Mouse (Mus musculus) urinary bladder, postnatal 36 days (tissue): ENCODE results near the gene Tex22.

ENCODE experiments used
- DNase-seq, 2 experiments: peaks; one replicate each; pipeline ENCODE4 v3.0.0; 2022; ENCODE audit warnings: low spot score in 2 of 2, mixed read lengths in 1 of 2

Tex22 gene

DNA sequence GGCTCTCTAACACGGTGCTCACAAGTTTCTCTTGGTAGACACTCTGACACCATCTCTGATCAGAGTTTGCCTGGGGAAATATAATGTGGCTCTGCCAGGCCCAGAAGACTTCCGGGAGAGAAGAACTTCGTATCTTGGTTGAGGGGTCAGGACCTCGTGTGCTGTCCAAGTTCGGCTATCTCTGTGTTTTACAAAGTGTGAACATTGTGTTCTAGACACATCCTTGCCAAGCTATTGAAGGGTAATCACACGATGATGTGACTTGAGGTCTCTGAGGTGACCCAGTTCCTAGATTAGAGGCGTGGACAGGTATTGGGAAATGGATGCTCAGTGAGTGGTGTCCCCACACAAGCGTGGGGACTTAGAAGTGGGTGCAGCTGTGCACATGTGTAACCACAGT is 18.2 kb upstream of the Tex22 start:
- no peak for DNase-seq

DNA sequence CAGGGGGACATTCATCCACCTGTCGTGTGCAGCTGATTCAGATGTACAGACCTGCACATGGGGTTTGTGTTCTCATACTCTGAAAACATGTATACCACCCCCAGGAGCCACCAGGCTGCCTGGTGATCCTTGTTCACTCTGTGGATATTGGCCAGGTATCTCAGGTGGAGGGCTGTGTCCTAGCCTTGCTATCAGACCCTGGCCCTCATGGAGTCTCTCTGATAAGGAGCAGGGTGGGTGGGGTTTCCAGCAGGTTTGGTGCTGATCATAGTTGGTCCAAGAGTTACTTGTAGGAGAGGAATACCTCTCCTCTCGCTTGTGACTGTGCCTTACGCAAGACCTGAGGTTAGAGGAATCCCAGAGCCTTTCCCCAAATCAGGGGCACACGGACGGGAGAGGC is 14.1 kb upstream of the Tex22 start:
- DNase-seq: no peak

DNA sequence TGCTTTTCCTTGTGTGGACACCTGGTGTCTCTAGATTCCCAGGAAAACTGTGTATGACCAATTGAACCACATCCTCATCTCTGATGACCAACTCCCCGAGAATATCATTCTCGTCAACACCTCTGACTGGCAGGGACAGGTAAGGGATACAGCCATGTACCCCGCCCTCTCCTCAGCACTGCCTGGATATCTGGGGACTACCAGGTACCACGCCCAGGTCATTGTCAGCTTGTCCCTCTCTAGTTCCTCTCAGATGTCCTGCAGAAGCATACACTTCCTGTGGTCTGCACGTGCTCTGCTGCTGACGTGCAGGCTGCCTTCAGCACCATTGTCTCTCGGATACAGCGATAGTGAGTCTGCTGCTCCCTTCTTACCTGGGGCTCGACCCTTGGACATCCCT is 12.7 kb upstream of the Tex22 start:
- no peak for DNase-seq

DNA sequence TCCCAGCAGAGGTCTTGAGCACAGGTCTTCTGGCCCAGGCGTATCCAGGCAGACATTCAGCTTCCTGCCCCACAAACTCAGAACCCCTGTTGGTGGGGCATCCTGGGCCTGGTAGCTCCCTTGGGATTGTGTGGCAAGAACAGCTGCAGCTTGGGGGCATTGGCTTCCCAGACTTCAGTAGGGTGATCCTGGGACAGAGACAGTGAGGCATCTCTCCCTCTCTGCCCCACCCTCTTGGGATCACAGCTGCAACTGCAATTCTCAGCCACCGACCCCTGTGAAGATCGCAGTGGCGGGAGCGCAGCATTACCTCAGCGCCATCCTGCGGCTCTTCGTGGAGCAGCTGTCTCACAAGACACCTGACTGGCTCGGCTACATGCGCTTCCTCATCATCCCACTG is 12.1 kb upstream of the Tex22 start:
- no peak for DNase-seq

DNA sequence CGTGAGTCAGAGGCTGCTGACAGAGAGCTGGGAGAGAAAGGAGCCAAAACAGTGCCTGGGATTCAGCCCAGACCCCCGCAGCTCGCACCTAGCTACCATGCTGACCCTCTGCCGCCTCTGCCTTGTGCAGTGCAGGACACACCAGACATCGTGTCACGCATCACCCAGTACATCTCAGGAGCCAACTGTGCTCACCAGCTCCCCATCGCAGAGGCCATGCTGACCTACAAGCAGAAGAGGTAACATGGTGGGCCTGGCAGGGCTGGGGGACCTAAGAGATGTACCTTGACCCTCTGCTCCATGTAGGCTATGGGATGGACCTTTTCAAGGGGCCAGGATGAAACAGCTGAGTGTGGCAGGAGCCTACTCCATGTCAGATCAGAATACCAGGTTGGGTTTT is 10.6 kb upstream of the Tex22 start:
- DNase-seq: no peak

DNA sequence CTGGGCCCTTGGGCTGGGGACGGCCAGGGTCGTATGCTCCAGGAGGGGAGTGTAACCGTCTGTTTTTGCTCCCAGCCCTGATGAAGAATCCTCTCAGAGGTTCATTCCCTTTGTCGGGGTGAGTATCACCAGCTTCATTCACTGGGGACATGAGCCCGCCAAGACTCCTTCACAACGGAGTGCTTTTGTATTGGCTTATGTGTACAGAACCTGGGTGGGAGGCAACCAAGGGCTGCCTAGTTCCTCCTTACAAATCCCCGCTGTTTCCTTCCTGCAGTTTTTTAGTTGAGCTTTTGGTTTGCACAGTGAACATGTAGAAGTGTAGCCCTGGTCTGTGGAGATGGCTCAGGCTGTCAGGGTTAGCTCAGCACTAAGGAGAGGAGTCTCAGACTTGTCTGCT is 6.3 kb upstream of the Tex22 start:
- no peak for DNase-seq

DNA sequence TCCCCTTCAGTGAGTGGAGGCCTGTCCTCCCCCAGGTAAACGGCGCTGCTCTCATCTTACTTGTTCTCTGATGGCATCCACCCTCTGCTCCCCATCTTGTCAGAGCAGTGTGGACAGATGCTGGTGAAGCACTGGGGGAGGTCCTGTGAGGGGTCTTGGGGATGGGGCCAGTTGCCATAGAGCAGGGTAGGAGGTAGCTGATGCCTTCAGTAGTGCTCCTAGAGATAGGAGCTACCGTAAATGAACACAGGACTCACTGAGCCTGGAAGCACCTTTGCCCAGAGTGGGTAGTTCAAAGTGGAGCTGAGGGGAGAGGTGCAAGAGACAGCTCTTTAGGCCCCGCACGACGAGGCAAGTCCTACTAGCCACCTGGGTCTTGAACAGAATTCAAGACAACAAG is 4.9 kb upstream of the Tex22 start:
- DNase-seq: no peak

DNA sequence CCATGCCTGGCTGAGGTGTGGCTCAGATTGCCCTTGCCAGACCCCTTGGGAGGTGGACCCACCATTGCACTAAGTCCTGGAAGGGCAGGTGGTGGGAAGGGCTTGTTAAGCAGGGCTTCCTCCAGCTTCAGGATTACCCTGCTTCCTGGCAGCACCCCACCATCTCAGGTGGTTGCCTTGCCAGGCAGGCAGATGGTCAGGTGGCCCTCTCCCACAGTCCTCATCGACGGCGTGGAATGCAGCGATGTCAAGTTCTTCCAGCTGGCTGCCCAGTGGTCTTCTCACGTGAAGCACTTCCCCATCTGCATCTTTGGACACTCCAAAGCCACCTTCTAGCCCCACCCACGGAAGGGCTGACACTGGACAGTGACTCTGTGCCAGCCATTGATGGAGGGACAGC is 3.0 kb upstream of the Tex22 start:
- DNase-seq: no peak

DNA sequence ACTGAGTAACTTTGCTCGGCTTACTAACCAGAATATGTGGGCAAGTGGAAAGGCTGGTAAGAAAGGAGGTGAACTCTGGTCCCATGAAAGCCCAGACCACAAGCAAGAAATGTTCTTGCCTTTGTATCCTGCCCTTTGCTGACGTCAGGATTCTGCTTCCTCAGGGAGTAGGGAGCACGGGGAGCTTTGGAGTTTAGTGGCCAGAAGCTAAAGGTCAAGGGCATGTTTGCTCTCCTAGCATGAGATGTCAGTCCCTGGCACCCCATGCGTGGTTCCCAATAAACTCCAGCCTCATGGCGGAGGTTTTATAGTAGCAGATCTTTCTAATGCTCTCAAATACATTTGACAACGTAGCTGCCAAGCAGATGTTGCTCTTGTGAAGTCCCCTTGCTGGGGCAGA is 2.5 kb upstream of the Tex22 start:
- no peak for DNase-seq

DNA sequence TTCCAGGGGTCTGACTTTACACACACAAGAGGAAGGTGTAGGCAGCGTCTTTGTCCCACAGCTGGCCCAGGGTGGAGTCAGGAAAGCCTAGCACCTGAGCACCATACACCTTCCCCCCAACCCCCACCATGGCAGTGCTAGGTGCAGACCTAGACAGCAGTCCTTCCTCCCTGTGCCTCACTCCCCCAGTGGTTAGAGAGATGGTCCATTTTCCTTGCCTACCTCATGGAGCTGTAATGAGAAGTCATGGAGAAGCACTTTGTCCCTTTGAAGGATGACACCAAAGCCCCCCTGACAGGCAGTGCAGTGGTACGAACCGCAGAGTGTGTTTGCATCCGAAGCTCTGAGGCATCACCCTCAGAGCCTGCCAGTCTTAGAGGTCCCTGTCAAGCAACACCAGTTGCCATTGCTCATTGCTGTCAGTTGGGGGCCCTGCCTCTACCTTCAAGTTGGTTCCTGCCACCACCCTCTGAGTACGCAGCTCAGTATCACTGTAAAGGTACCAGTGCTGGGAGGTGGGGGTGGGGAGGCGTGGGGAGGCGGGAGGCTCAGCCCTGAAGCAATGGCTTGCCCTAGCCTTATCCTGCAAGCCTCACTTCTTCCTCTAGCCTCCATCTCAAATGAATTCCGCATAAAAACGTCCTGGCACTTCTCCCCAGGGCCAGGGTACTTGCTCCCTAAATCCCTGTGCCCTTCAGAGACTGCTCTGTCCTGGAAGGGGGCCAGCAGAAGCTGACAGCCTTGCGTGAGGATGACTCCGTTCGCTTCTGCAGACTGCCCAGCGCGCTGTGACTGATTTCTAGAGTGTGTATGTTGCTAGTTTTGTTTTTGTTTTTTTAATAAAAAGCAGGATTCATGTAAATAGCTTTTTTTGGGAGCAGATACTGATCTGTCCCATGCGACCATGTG is 628 bp upstream of the Tex22 start:
- no peak for DNase-seq

DNA sequence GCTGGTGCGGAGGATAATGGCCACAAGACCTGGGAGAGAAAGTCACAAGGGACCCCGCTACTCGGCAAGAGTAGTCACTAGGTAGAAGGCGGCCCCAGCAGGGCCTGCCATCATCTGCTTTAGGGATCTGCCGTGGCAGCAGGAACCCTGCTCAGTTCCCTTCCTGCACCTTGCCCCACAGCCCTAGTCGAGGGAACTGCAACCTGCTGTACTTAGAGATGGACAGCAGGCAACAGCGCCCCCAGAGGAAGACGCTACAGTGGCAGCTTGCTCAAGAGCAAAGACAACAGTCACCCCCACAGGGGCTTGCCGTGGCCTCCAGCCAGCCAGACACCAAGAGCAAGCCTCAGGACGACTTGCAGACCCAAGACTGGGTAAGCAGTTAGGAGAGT is 757 bp downstream of the Tex22 start:
- peak; percentile 75 to 85 for DNase-seq

DNA sequence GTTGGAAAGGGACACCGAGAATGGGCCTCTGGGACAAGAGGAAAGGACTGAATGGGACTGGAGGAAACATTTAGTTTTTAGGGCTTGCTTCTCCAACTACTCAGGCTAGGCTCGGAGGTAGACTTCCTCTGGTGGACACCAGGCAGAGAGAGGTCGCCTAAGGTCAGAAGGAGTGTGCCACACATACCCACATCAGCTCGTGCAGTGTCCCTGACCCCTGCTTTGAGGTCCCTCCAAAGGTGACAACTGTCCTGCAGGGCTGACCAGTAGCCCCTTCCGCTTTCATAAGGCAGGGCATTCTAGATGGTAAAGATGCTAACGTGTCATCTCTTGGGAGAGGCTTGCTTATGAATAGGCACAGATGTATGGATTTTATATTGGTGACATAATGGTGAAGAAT is 1.2 kb downstream of the Tex22 start:
- DNase-seq: no peak

DNA sequence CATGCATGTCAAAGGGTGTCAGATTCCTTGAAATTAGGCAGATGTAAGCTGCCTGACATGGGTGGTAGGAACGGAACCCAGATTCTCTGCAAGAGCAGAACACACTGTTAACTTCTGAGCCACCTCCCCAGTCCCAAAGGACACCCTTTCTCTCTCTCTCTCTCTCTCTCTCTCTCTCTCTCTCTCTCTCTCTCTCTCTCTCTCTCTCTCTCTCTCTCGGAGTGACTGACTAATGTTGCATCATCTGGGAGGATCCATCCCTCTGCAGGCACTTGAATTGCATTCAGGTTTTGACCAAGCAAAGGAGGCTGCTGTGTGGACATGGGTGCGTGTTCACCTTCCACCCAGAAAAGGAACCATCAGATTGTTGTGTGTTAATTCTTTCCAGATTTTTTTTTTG is 13.0 kb downstream of the Tex22 start:
- no peak for DNase-seq

DNA sequence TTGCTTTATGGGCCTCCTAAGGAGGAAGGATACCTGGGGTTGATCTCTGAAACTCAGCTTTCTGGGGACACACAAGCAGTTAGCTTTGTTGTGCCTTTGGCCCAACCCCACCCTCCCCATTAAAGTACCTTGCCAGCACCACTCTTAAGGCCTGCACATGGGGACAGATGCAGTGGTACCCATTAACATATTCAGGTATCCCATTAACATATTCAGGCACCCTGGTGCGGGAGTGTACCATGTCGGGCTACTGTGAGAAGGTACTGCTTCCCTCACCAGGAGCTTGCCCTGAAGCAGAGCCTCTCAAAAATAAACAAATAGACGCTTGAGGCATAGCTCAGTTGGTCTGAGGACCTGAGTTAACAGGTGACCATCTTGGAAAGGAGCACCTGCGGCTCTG is 13.7 kb downstream of the Tex22 start:
- no peak for DNase-seq

DNA sequence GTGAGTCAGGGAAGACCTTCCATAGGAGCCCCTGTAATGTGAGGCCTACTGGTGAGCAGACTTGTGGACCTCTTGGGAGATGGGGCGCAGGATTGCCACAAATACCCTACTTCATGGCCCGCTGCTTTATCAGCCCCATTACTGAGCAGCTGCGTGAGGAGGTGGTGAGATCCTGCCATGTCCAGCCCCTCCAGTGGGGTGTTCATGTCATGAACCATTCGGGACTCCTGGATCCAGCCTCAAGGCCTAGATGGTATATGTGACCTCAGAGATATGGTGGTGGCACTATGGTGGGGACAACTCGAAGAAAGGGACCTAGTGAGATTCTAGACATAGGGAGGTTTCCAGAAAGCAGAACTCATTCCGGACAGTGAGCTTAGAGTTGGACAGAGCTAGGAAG is 14.8 kb downstream of the Tex22 start:
- DNase-seq: no peak

DNA sequence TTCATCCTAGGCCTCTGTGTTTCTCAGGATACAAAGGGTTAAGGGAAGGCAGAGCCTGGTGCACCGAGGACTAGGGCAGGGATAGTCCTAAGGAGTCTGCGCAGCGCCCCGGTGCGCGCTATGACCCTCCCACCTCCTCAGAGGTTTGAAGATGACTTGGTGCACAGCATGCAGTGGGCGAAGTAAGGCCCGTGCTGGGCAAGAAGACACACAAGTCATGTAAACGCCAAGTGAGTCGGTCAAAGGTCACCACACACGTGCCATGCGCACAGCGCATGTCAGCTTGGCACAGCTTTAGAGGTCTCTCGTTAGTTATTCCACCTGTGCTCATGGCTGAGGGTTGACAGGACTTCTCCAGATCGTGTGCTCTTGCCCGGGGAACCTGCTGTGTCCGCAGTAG is 15.8 kb downstream of the Tex22 start:
- DNase-seq: no peak

DNA sequence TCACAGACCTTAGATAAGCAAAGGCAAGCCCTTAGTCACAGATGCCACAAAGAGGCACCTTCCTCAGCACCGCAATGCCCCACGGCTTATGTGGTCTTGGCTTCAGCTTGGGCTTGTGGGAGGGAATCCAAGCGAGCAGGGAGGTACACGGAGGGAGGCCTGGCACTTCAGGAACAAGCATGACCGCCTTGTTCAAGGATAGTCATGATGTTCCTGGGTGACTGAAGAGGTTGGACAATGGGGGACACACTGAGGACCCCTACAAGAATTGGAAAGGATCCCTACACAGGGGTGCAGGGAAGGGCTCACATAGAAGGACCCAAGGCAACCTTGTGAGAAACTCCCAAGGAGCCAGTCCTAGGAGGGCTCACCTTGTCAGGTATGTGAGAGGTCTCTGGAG is 22.7 kb downstream of the Tex22 start:
- DNase-seq: no peak

DNA sequence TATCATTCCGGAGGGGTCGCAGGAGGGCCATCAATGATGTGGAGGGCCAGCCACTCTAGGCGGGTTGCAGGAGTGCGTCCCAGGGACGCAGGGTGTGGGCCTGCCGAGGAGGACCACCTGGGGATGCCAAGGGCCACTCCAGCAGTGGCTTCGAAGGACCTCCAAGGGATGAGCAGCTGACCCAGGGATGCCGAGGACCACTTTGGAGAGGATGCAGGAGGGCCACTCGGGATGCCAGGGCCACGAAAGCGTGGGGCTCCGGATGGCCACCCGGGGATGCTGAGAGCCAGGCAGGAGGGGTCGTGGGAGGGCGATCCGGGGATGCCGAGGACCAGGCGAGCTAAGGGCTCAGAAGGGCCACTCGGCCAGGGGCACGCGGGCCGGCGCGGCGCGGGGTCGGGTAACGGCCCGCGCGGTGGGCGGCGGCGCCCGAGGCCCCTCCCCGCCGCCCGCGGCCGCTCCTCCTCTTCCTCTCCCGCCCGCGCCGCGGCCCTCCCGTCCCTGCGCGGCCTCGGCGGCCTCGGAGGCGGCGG is 23.5 kb downstream of the Tex22 start, which contains the start of gene Mta1:
Gene Mta1 (plus strand): TSS at position 530 of the 533 bp plus-strand sequence.
- no peak for DNase-seq

DNA sequence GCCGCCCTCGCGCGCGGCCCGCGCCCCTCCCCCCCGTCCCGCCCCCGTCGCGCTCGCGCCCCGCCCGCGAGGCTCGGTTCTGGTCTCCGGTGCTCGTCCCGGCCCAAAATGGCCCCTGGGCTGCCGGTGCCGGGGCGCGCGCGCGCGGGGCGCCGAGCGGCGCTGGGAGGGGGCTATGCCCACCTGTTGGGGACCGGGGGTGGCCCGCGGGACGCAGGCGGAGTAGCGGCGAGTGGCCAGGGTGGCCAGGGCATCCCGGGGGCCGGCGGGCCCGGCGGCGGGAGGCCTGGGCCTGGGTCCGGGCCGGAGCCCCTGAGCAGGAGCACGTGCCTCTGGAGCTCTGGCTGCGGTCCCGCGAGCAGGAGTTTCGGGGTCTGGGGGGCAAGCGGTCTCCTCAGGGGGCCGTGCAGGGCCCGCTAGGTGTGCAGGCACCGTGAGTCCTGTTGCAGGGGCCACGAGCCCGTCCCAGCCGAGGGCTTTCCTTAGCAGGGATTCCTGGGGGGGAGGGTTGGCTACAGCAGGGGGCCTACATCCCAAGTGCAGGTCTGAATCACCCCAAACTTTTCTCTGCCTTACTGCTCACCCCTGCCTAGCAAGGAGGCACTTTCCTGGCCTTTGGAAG is 24.3 kb downstream of the Tex22 start:
- no peak for DNase-seq

DNA sequence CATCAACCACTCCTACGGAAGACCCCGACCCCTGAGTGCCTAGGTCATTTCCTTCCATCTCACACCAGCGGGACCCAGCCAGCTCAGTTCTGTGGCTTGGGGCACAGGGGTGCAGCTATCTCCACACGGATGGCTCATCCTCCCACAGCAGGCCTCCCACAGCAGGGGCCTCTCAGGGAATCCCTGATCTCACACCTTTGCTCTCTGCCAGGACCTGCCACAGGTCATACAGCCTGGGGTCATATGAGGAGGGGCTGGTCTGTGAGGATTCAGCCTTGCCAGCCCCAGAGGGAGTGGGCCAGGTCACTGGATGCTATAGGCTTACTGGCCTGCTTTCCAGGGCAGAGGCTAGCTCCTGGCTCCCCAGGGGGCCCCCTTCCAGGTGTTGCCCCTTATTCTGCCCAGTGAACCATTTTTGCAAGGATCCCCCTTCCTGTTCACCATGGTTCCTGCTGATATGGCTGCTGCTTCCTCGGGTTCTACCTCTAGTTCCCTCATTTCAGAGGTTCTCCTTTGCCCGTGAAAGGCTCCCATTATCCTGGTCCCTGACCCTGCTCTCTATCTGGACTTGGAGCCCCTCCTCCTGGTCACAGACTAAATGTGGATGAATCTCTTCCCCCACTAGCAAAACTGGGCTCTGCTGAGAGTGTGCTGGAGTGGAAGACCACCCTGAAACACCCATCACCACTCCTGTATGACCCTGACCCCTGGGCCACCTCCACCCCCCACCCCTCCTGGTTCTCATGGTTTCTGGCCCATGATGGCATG is 25.4 kb downstream of the Tex22 start:
- no peak for DNase-seq

DNA sequence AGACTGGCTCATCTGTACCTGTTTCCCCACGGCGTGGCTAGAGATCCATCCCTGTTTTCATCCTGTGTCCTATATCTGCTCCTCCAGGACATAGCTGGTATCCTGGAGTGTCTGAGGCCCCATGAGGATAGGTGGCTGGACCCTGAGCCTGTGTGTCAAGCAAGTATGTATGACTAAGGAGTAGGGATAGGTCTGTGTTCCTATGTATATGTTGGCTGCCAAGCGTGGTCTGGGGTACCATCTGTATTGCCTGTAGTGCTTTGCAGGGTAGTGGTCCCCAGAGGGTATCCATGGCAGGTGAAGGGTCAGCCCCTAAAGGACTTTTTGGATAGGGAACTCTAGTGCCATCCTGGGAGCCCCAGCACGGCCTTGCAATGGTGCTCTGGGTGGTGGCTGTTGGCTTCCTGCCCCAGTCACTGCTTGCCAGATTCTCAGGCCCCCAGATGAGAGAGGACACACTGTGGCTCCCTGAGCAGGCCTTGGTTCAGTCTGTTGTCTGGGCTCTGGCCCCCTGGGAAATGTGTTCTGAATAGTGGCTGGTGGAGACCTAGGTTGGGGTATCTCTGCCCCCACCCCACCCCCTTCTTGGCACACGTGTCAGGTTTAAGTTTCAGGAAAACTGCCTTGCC is 26.3 kb downstream of the Tex22 start:
- peak in 1 of 2 experiments; percentile 48 for DNase-seq
